Mouse (Mus musculus) thymus, adult 2 months (tissue): ENCODE data around the gene Shbg. TPM values are rescaled to one million over a fixed set of nuclear protein-coding genes. Genes with fewer than 3 reads are reported as not detected.

Experiments
- DNase-seq: peaks from one replicate; pipeline ENCODE4 v3.0.0; 2021
- H3K27ac ChIP-seq: fragments of 200-500 bp; 2 replicates; pipeline ENCODE4 v1.5.1; 2012; ENCODE audit warnings: low read length, control low read depth; ENCODE audit not compliant: control insufficient read depth, insufficient read depth
- H3K27me3 ChIP-seq: fragments of 200-500 bp; 2 replicates; pipeline ENCODE4 v1.6.1; 2012; ENCODE audit warnings: mild to moderate bottlenecking, low read length, moderate library complexity, mixed read lengths; ENCODE audit not compliant: control insufficient read depth, insufficient read depth
- H3K36me3 ChIP-seq: fragments of 200-500 bp; 2 replicates; pipeline ENCODE4 v1.6.1; 2012; ENCODE audit warnings: mild to moderate bottlenecking, low read length, moderate library complexity; ENCODE audit not compliant: control insufficient read depth, insufficient read depth
- H3K4me1 ChIP-seq: fragments of 200-500 bp; replicated peaks from 2 replicates; pipeline ENCODE4 v1.6.1; 2012; ENCODE audit warnings: low read length; ENCODE audit not compliant: control insufficient read depth, insufficient read depth
- H3K4me3 ChIP-seq: fragments of 200-500 bp; 2 replicates; pipeline ENCODE4 v1.5.1; 2012; ENCODE audit warnings: mild to moderate bottlenecking, low read length, control low read depth, moderate library complexity; ENCODE audit not compliant: control insufficient read depth, insufficient read depth
- CTCF ChIP-seq: fragments of 200-500 bp; IDR thresholded peaks from 2 replicates; pipeline ENCODE4 v1.5.1; 2012; ENCODE audit warnings: mild to moderate bottlenecking, control low read depth, low read length, moderate library complexity, borderline replicate concordance; ENCODE audit not compliant: control insufficient read depth, poor library complexity, insufficient read depth; ENCODE audit errors: extremely low read depth
- POLR2A ChIP-seq: fragments of 200-500 bp; IDR thresholded peaks from 2 replicates; pipeline ENCODE4 v1.6.1; 2012; ENCODE audit warnings: mild to moderate bottlenecking, low read length, control low read depth, moderate library complexity; ENCODE audit not compliant: control insufficient read depth, poor library complexity, insufficient read depth; ENCODE audit errors: extremely low read depth
- WGBS: fragments of 180-500 bp; shearing (Covaris S2); methylation state at CpG from one replicate; pipeline ENCODE4 v1.1.7; 2018; 5-methylcytosine and 5-hydroxymethylcytosine counted together
- polyA plus RNA-seq: library from polyadenylated mRNA; depleted of rRNA; stranded (reverse); fragments of >200 nt; gene quantifications from 2 replicates; pipeline ENCODE4 v1.2.3, GENCODE M21; 2012

Gene Shbg
- polyA plus RNA-seq, 1 experiment, result not detected

- WGBS, result 77% methylated on average over 3 of the region's 3 CpGs
- peaks cover 6% of the 10 kb centered on the region; the same call in 1 of the 2 replicates for H3K27me3 ChIP-seq
- no peak for DNase-seq
- no peak overlapping the region for H3K27ac ChIP-seq
- H3K36me3 ChIP-seq, result no peaks in the 10 kb centered on the region
- no peak for TF ChIP-seq POLR2A
- no peak for TF ChIP-seq CTCF
- no peak overlapping the region for H3K4me3 ChIP-seq
- peaks cover 17% of the 10 kb centered on the region for H3K4me1 ChIP-seq
These were observed 13.4 kb downstream of the Shbg start for GRCm38 (mm10) chr11:69604347-69604746.

GRCm38 (mm10) chr11:69603516-69603915 lies 14.2 kb downstream of the Shbg start:
- no peak for TF ChIP-seq CTCF
- TF ChIP-seq POLR2A, result no peak
- H3K4me3 ChIP-seq, result no peak overlapping the region
- no peak overlapping the region for H3K27ac ChIP-seq
- WGBS, result 84% methylated on average over 8 of the region's 8 CpGs
- DNase-seq, result no peak
- peaks cover 6% of the 10 kb centered on the region; the same call in 1 of the 2 replicates for H3K27me3 ChIP-seq
- H3K36me3 ChIP-seq, result no peaks in the 10 kb centered on the region
- peaks cover 17% of the 10 kb centered on the region for H3K4me1 ChIP-seq

- no peak overlapping the region for H3K27ac ChIP-seq
- H3K4me3 ChIP-seq, result no peak overlapping the region
- H3K27me3 ChIP-seq, result peaks cover 6% of the 10 kb centered on the region; the same call in 1 of the 2 replicates
- DNase-seq, result no peak
- TF ChIP-seq POLR2A (no peak), CTCF (no peak)
- peaks cover 17% of the 10 kb centered on the region for H3K4me1 ChIP-seq
- 93% methylated on average over 3 of the region's 3 CpGs for WGBS
- H3K36me3 ChIP-seq, result no peaks in the 10 kb centered on the region
These were observed 15.9 kb downstream of the Shbg start for GRCm38 (mm10) chr11:69601768-69602167.

GRCm38 (mm10) chr11:69600098-69600497 lies 17.6 kb downstream of the Shbg start:
- peaks cover 5% of the 10 kb centered on the region; the same call in 1 of the 2 replicates for H3K4me1 ChIP-seq
- H3K36me3 ChIP-seq, result no peaks in the 10 kb centered on the region
- no peak for TF ChIP-seq POLR2A
- no peak for TF ChIP-seq CTCF
- no peak overlapping the region for H3K4me3 ChIP-seq
- 85% methylated on average over 6 of the region's 6 CpGs for WGBS
- no peak overlapping the region for H3K27ac ChIP-seq
- H3K27me3 ChIP-seq, result peaks cover 6% of the 10 kb centered on the region; the same call in 1 of the 2 replicates
- DNase-seq, result no peak

- WGBS, result 22% methylated on average over 9 of the region's 9 CpGs
- peaks cover 5% of the 10 kb centered on the region; the same call in 1 of the 2 replicates for H3K27me3 ChIP-seq
- no peak overlapping the region for H3K27ac ChIP-seq
- no peaks in the 10 kb centered on the region for H3K36me3 ChIP-seq
- no peak overlapping the region for H3K4me3 ChIP-seq
- TF ChIP-seq POLR2A (no peak), CTCF (no peak)
- H3K4me1 ChIP-seq, result no peaks in the 10 kb centered on the region
- DNase-seq, result no peak
These were observed 18.3 kb downstream of the Shbg start for GRCm38 (mm10) chr11:69599436-69599835.

- no peak for DNase-seq
- Histone ChIP-seq H3K36me3 (peaks cover 26% of the 10 kb centered on the region), H3K27me3 (no peaks in the 10 kb centered on the region), H3K27ac (no peak overlapping the region), H3K4me1 (no peaks in the 10 kb centered on the region), H3K4me3 (no peak overlapping the region)
- TF ChIP-seq CTCF (no peak), POLR2A (no peak)
- WGBS, result 96% methylated on average over 6 of the region's 6 CpGs
These were observed 22.9 kb downstream of the Shbg start for GRCm38 (mm10) chr11:69594853-69595252.

- no peak overlapping the region for H3K27ac ChIP-seq
- H3K27me3 ChIP-seq, result no peaks in the 10 kb centered on the region
- no peak overlapping the region for H3K4me3 ChIP-seq
- TF ChIP-seq POLR2A, result no peak
- no peak for TF ChIP-seq CTCF
- H3K36me3 ChIP-seq, result peaks cover 46% of the 10 kb centered on the region
- no peak for DNase-seq
- 88% methylated on average over 4 of the region's 4 CpGs for WGBS
- no peaks in the 10 kb centered on the region for H3K4me1 ChIP-seq
These were observed 24.9 kb downstream of the Shbg start for GRCm38 (mm10) chr11:69592799-69593198.
